Comparison of ENCODE assay signal across 19 mouse cellular contexts in the genomic region with DNA sequence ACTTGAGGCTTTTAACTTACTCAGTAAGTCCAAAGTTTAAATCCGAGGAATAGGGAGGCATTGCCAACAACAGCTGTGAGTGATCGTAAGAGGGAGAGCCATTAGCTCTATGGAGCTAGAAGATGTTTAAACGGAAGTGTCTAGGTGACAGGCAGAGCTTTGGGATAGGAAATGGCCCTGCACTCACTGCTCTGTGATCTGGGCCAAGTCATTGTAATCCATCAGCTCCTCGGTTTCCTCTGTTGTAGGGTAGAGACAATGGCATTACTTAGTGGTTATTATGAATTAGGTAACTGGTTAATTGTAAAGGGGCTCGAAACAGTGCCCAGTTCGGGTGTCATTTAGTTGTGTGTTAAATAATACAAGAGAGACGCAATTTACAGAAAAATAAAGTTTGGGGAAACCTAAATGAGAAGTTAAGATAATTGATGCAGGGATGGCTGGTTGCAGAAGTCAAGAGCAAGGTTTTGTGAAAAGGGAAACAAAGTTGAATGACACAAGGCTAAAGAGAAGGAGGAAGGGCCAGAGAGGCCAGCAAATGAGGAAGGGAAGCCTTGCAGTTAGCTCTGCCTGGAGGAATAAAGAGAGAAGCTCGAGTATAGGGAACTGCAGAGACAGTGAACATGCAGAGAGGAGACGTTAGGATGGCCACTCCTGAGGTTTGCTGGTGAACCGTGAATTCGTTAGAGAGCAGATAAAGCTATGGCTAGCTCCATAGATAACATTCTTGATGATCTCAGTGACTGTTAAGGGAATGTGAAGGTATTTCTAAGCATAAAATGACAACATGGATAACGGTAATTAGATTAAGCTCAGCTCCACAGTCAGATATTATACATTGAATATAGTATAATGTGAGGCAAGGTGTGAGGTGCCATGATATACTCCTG. TPM values are rescaled to one million over a fixed set of nuclear protein-coding genes. Genes with fewer than 3 reads are reported as not detected.
A peak's percentile ranks its signal among the peaks of the same experiment; 100 is the strongest.
DNase-seq lines count a peak whose midpoint lies in the region; ATAC-seq and TF ChIP-seq lines count a peak whose summit lies in the region.
"Had no signal": no experiment of that assay in that cellular context is flagged by ENCODE, and none has a peak within 500 bp of the region (broad histone marks: within the 10 kb centered on the region; RNA-seq: fewer than 3 reads in every experiment).

No protein-coding gene starts in this region.

- no peak for ATAC-seq in lung, postnatal 0 days
- ATAC-seq in liver, embryonic 16.5 days (ENCODE audit: low read depth), result no peak
- ATAC-seq in neutrophil, adult 5-6 weeks (ENCODE audit: extremely low read depth, insufficient number of reproducible peaks, low FRiP score, poor library complexity, severe bottlenecking), result peak; percentile 77
- ATAC-seq: forebrain, embryonic 14.5 days; hindbrain, postnatal 0 days; midbrain, embryonic 16.5 days had no signal

- DNase-seq in heart, adult 2 months, result no peak
- no peak for DNase-seq in heart, postnatal 36 days
- peak; percentile 53 for DNase-seq in lung, postnatal 0 days (ENCODE audit: low spot score)
- no peak for DNase-seq in lung, postnatal 14 days
- DNase-seq in frontal cortex, postnatal 10 days (ENCODE audit: low spot score in 2 of 2), result no peak
- no peak for DNase-seq in B cell, adult 2 months
- DNase-seq: adrenal gland, postnatal 10 days; cerebellum, adult 9-11 months; gastrocnemius, postnatal 36 days; heart, postnatal 4 days; kidney, adult 18-20 months; thymus, postnatal 25 days had no signal

- no peak overlapping the region for H3K27ac ChIP-seq in heart, adult 2 months
- H3K27ac ChIP-seq in lung, postnatal 0 days (ENCODE audit: low read length), result no peak overlapping the region
- peak overlapping the region; percentile 59 for H3K27ac ChIP-seq in liver, embryonic 16.5 days (ENCODE audit: low read length)
- H3K27ac ChIP-seq: heart, embryonic 13.5 days; hindbrain, postnatal 0 days; stomach, postnatal 0 days had no signal

- intact Hi-C loops in heart, adult 2 months (cut with DNase I), result no loop called here
- intact Hi-C loops in heart, postnatal 36 days (cut with DNase I), result no loop called here

- 52% methylated on average over 12 of the region's 12 CpGs for whole genome bisulfite sequencing in heart, adult 2 months
- 51% methylated on average over 12 of the region's 12 CpGs for WGBS in lung, postnatal 0 days
- WGBS in liver, embryonic 16.5 days (ENCODE audit: insufficient replicate concordance), result 31% methylated on average over 12 of the region's 12 CpGs

- H3K27me3 ChIP-seq in heart, adult 2 months (ENCODE audit: control insufficient read depth, insufficient read depth, low read length), result no peaks in the 10 kb centered on the region
- H3K27me3 ChIP-seq in lung, postnatal 0 days (replicated peaks; ENCODE audit: insufficient read depth, low read length), result peaks cover 7% of the 10 kb centered on the region; the same call in 1 of the 2 replicates
- peaks cover 2% of the 10 kb centered on the region for H3K27me3 ChIP-seq in liver, embryonic 16.5 days (ENCODE audit: control insufficient read depth, insufficient read depth, low read depth, low read length)

- H3K36me3 ChIP-seq in heart, adult 2 months (ENCODE audit: control insufficient read depth, insufficient read depth, low read length), result no peaks in the 10 kb centered on the region
- H3K36me3 ChIP-seq in lung, postnatal 0 days (ENCODE audit: insufficient read depth, low read length), result no peaks in the 10 kb centered on the region
- H3K36me3 ChIP-seq in liver, embryonic 16.5 days (ENCODE audit: control insufficient read depth, insufficient read depth), result no peaks in the 10 kb centered on the region
- H3K36me3 ChIP-seq: heart, embryonic 13.5 days had no signal

- no peak overlapping the region for H3K9ac ChIP-seq in heart, adult 2 months (ENCODE audit: low read depth, low read length)
- no peak overlapping the region for H3K9ac ChIP-seq in lung, postnatal 0 days (replicated peaks; ENCODE audit: low read depth)
- H3K9ac ChIP-seq in liver, embryonic 16.5 days (ENCODE audit: low read depth, low read length), result no peak overlapping the region
- H3K9ac ChIP-seq: heart, embryonic 13.5 days had no signal

- no peaks in the 10 kb centered on the region for H3K4me1 ChIP-seq in heart, adult 2 months (ENCODE audit: control insufficient read depth, insufficient read depth, low read length)
- H3K4me1 ChIP-seq in lung, postnatal 0 days (ENCODE audit: insufficient read depth, low read depth, low read length), result peaks cover 4% of the 10 kb centered on the region; the same call in 1 of the 2 replicates
- H3K4me1 ChIP-seq in liver, embryonic 16.5 days (ENCODE audit: control insufficient read depth, low read depth, low read length), result peaks cover 9% of the 10 kb centered on the region

- TF ChIP-seq POLR2A in heart, adult 2 months (IDR thresholded peaks at IDR 0.05; ENCODE audit: insufficient read depth, low read depth, low read length), result 0 out of 2 replicates have a peak, but pooled peaks have one; percentile 25

- H3K79me2 ChIP-seq in heart, adult 2 months (replicated peaks; ENCODE audit: control insufficient read depth, insufficient read depth, low read length), result no peaks in the 10 kb centered on the region

- no peaks in the 10 kb centered on the region for H3K9me3 ChIP-seq in lung, postnatal 0 days (ENCODE audit: low read length)
- H3K9me3 ChIP-seq in liver, embryonic 16.5 days (replicated peaks; ENCODE audit: control insufficient read depth, low read length), result no peaks in the 10 kb centered on the region
- H3K9me3 ChIP-seq: heart, embryonic 13.5 days had no signal

- H3K4me2 ChIP-seq in lung, postnatal 0 days (replicated peaks; ENCODE audit: low read depth, low read length), result no peak overlapping the region
- no peak overlapping the region for H3K4me2 ChIP-seq in liver, embryonic 16.5 days (ENCODE audit: low read depth, low read length)
- H3K4me2 ChIP-seq: heart, embryonic 13.5 days had no signal

- no peak for TF ChIP-seq EP300 in heart, adult 2 months (IDR thresholded peaks at IDR 0.05; ENCODE audit: insufficient read depth, low read depth, low read length)
- TF ChIP-seq EP300 in lung, postnatal 0 days (IDR thresholded peaks at IDR 0.05), result no peak

- no peak for TF ChIP-seq CTCF in heart, adult 2 months (IDR thresholded peaks at IDR 0.05)
- no peak for TF ChIP-seq CTCF in lung, postnatal 0 days (IDR thresholded peaks at IDR 0.05)

- no peak overlapping the region for H3K4me3 ChIP-seq in heart, adult 2 months
- no peak overlapping the region for H3K4me3 ChIP-seq in lung, postnatal 0 days (ENCODE audit: low read depth, low read length)
- no peak overlapping the region for H3K4me3 ChIP-seq in liver, embryonic 16.5 days (ENCODE audit: low read depth, low read length)
- H3K4me3 ChIP-seq: heart, embryonic 13.5 days had no signal

RNA-seq across cellular contexts. Expression of a gene that starts 2.3 kb away (rescaled TPM):
- 10 to 100 TPM; 17.5 to 24.7 TPM for total RNA-seq in heart, adult 2 months (2021)
- 5.7 and 10.4 TPM in 2 replicates for polyA plus RNA-seq in heart, adult 2 months (2012; rRNA removed)
- total RNA-seq in heart, postnatal 36 days (2021), result 10 to 100 TPM; 17.5 to 27.3 TPM
- 8.1 and 9.7 TPM in 2 replicates for polyA plus RNA-seq in lung, postnatal 0 days (2015; fragmentation: Nextera tagmentation; extraction: Ambion mirVana)
- polyA plus RNA-seq in liver, embryonic 16.5 days (2015; fragmentation: Nextera tagmentation; extraction: Ambion mirVana), result 6.2 and 8.4 TPM in 2 replicates
- 140 and 149 TPM in 2 replicates for total RNA-seq in neutrophil, adult 5-6 weeks (2017)

RNA-seq across cellular contexts. Expression of a gene that starts 35.6 kb away (rescaled TPM):
- total RNA-seq in heart, adult 2 months (2021), result 10 to 100 TPM in 1 of 2 experiments, 1 to 10 TPM in 1; 8.0 to 10.9 TPM
- polyA plus RNA-seq in heart, adult 2 months (2012; rRNA removed), result 2.6 and 5.4 TPM in 2 replicates
- 10 to 100 TPM; 10.6 to 11.4 TPM for total RNA-seq in heart, postnatal 36 days (2021)
- 14.6 and 15.6 TPM in 2 replicates for polyA plus RNA-seq in lung, postnatal 0 days (2015; fragmentation: Nextera tagmentation; extraction: Ambion mirVana)
- polyA plus RNA-seq in liver, embryonic 16.5 days (2015; fragmentation: Nextera tagmentation; extraction: Ambion mirVana), result 6.8 and 8.3 TPM in 2 replicates
- 13.7 and 21.6 TPM in 2 replicates for total RNA-seq in neutrophil, adult 5-6 weeks (2017)
